Mouse (Mus musculus) forebrain, postnatal 0 days (tissue): Measurements from ENCODE around the gene Tceal1. TPM values are rescaled to one million over a fixed set of nuclear protein-coding genes. Genes with fewer than 3 reads are reported as not detected.
"Not testable (repeated sequence)": the region's sequence is repeated elsewhere in the genome, so short reads cannot be mapped to it uniquely, and the experiment has no call there.

Experiments
- ATAC-seq: fragments of 200-750 bp; cut with Nextera tagmentation; 2 replicates; pipeline ENCODE4 v1.8.0; 2017; ENCODE audit warnings: mild to moderate bottlenecking, moderate library complexity
- DNase-seq: peaks from one replicate; pipeline ENCODE4 v3.0.0-alpha.2; 2015
- H3K27ac ChIP-seq: fragments of 300-500 bp; sonication (generic); 2 replicates; pipeline ENCODE4 v1.5.1; 2014; ENCODE audit warnings: low read depth, mild to moderate bottlenecking, antibody characterized with exemption, low read length, moderate library complexity, mixed read lengths
- H3K27me3 ChIP-seq: fragments of 300-500 bp; sonication (generic); 2 replicates; pipeline ENCODE4 v1.6.1; 2014; ENCODE audit warnings: mild to moderate bottlenecking, low read length, mixed read lengths; ENCODE audit not compliant: insufficient read depth
- H3K36me3 ChIP-seq: fragments of 300-500 bp; sonication (generic); 2 replicates; pipeline ENCODE4 v1.6.1; 2014; ENCODE audit warnings: mild to moderate bottlenecking, moderate library complexity; ENCODE audit not compliant: insufficient read depth
- H3K4me1 ChIP-seq: fragments of 300-500 bp; sonication (generic); 2 replicates; pipeline ENCODE4 v1.6.1; 2014; ENCODE audit warnings: antibody characterized with exemption; ENCODE audit not compliant: insufficient read depth
- H3K4me2 ChIP-seq: fragments of 300-500 bp; sonication (generic); 2 replicates; pipeline ENCODE4 v1.6.1; 2014; ENCODE audit warnings: low read depth, mild to moderate bottlenecking, moderate library complexity
- H3K4me3 ChIP-seq: fragments of 300-500 bp; sonication (generic); 2 replicates; pipeline ENCODE4 v1.5.1; 2014; ENCODE audit warnings: low read depth, low read length, mixed read lengths
- H3K9ac ChIP-seq: fragments of 300-500 bp; sonication (generic); 2 replicates; pipeline ENCODE4 v1.6.1; 2014; ENCODE audit warnings: mild to moderate bottlenecking
- H3K9me3 ChIP-seq: fragments of 300-500 bp; sonication (generic); 2 replicates; pipeline ENCODE4 v1.6.1; 2016; ENCODE audit warnings: low read length
- CTCF ChIP-seq: sonication (generic); IDR thresholded peaks from 2 replicates; pipeline ENCODE4 v1.5.1; 2016; ENCODE audit warnings: antibody characterized with exemption, control low read depth, low read depth
- WGBS: fragments of 180-500 bp; shearing (Covaris S2); extraction: QIAGEN DNeasy Blood & Tissue Kit; methylation state at CpG from one replicate; pipeline ENCODE4 v1.1.7; 2014; 5-methylcytosine and 5-hydroxymethylcytosine counted together
- polyA plus RNA-seq: library from polyadenylated mRNA; unstranded; fragments of >200 nt; fragmentation: Nextera tagmentation; extraction: Ambion mirVana; gene quantifications from 2 replicates; pipeline ENCODE4 v1.2.1, GENCODE M21; 2015
- total RNA-seq: library from RNA; depleted of rRNA; stranded (reverse); fragments of >200 nt; gene quantifications from 2 replicates; pipeline ENCODE4 v1.2.3, GENCODE M21; 2014; rRNA removed

Gene Tceal1
- 23.8 TPM in 2 replicates for total RNA-seq
- polyA plus RNA-seq, result 19.7 and 20.7 TPM in 2 replicates

DNA sequence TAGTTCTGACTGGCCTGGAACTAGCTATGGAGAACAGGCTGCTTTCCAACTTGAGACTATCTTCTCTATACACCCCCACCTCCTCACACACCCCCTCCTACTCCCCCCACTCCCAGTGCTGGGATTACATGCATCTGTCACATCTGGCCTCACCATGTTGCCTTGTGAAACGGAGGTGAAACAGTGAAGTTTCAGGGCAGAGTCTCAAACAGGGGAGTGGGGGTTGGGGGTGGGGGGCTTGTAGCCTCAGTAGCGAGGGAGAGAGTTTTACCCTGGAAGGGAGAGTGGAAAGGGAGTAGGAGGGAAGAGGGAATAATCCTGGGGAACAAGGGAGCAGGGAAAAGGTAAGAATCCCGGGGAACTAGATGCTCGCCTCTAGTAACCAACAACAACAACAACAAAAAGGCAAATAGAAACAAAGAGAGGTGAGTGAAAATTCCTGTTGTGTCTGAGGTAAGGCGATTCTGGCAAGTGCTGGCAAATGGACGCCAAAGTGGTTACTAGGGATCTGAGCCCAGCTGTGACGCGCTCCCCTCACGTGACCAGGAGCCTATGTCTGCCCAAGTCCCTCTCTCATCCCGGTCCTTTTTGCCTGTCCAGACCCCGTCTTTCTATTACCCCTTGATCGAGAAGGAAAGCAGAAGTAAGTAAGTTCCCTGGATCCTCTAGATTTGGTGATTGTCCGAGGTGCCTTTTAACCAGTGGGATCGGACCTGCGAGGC lies at the start of gene Tceal1:
Gene Tceal1 (plus strand): TSS at position 537 of the 722 bp plus-strand sequence.
- Histone ChIP-seq H3K27ac (peak within 1 kb of the TSS; percentile 95), H3K9me3 (no peaks in the 10 kb centered on the region), H3K4me2 (peak within 1 kb of the TSS; percentile 55), H3K36me3 (no peaks in the 10 kb centered on the region), H3K9ac (peak within 1 kb of the TSS; percentile 70), H3K4me3 (peak within 1 kb of the TSS; percentile 50), H3K4me1 (no peaks in the 10 kb centered on the region), H3K27me3 (no peaks in the 10 kb centered on the region)
- ATAC-seq (peak; percentile 94), DNase-seq (peak; percentile 88)
- 33% methylated on average over 15 of the region's 15 CpGs for WGBS
- no peak for TF ChIP-seq CTCF

DNA sequence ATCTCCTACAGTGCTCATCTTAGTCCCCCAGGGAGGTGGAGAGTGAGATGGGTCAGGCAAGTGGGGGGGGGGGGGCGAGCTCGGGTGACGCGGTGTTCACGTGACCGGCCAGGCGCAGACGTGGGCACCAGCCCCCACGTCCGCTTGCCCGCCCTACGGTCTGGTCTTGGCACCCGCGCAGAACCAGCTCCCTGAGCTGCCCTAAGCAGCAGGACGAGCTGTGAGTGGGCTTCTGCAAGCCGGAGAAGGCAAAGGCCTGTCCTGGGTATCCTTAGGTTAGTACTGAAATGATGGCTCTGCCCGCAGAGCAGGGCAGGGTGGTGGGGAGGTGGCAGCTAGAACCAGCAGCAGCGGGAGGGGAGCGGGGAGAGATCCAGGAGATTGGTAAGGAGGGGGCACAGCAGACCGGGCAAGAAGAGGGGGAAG lies 41.5 kb upstream of the Tceal1 start:
- H3K36me3 ChIP-seq, result no peaks in the 10 kb centered on the region
- no peaks in the 10 kb centered on the region for H3K27me3 ChIP-seq
- ATAC-seq, result peak; percentile 91
- H3K4me2 ChIP-seq, result peak overlapping the region; percentile 54
- H3K4me1 ChIP-seq, result no peaks in the 10 kb centered on the region
- TF ChIP-seq CTCF, result no peak
- DNase-seq, result peak; percentile 64
- 39% methylated on average over 18 of the region's 20 CpGs for WGBS
- H3K4me3 ChIP-seq, result peak overlapping the region; percentile 49
- H3K9ac ChIP-seq, result peak overlapping the region; percentile 63
- H3K27ac ChIP-seq, result peak overlapping the region; percentile 36; the same call in 1 of the 2 replicates
- H3K9me3 ChIP-seq, result no peaks in the 10 kb centered on the region

DNA sequence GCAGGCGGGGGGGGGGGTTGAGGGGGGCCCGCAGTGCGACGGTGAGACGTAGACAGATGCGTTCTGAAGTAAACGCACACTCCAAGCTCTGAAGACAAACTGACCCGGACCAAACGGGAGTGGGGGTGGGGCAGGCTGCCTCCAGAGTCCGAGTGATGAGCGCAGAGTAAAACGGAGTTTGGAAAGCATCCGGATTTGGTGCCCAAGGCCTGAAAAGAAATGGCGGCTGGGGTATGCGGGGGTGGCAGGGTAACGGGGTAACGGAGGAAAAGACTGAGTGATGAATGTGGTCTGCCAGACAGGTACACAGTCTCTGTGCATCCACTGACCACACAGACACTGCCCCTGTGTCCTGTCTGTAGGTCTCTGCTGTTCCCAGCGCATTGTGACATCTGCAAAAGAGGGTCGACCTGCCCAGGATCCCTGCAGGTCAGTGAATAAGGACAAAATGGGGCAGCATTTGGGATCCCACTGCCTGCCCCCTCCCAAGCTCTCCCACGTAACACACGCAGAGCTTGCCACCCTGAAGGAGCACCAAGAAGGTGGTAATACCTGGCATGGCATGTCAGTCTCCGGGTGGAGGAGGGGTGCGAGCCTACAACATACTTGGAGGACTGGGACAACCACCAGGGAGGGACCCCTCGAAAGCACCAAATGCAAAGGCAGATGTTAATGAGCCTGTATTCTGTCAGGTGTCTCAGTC lies 40.9 kb upstream of the Tceal1 start:
- 36% methylated on average over 23 of the region's 24 CpGs for WGBS
- not testable (repeated sequence) for H3K4me1 ChIP-seq, H3K36me3 ChIP-seq, H3K9me3 ChIP-seq, H3K27me3 ChIP-seq
- peak; percentile 26 for DNase-seq
- Histone ChIP-seq H3K9ac (peak overlapping the region; percentile 63), H3K27ac (0 out of 2 replicates have a peak overlapping the region, but pooled peaks have one; percentile 36), H3K4me2 (peak overlapping the region; percentile 54), H3K4me3 (peak overlapping the region; percentile 49)
- ATAC-seq, result peak; percentile 59

GRCm38 (mm10) chrX:136668794-136669193 lies 39.0 kb upstream of the Tceal1 start:
- H3K9ac ChIP-seq, result no peak overlapping the region
- H3K27ac ChIP-seq, result no peak overlapping the region
- no peak for TF ChIP-seq CTCF
- H3K4me3 ChIP-seq, result no peak overlapping the region
- H3K4me1 ChIP-seq, result no peaks in the 10 kb centered on the region
- no peaks in the 10 kb centered on the region for H3K9me3 ChIP-seq
- H3K36me3 ChIP-seq, result no peaks in the 10 kb centered on the region
- DNase-seq (no peak), ATAC-seq (no peak)
- WGBS, result 59% methylated on average over 2 of the region's 2 CpGs
- H3K4me2 ChIP-seq, result no peak overlapping the region
- no peaks in the 10 kb centered on the region for H3K27me3 ChIP-seq

GRCm38 (mm10) chrX:136680989-136681388 lies 26.8 kb upstream of the Tceal1 start:
- no peak for DNase-seq

GRCm38 (mm10) chrX:136691606-136692293 lies 16.0 kb upstream of the Tceal1 start:
- not testable (repeated sequence) for H3K9ac ChIP-seq, H3K4me2 ChIP-seq, H3K27ac ChIP-seq, H3K4me1 ChIP-seq, DNase-seq, H3K36me3 ChIP-seq, H3K4me3 ChIP-seq, H3K9me3 ChIP-seq, H3K27me3 ChIP-seq
- ATAC-seq, result peak; percentile 93
- WGBS, result 30% methylated on average over 3 of the region's 3 CpGs

More at GRCm38 (mm10) chrX:136680989-136681388, 26.8 kb upstream of the Tceal1 start:
- Histone ChIP-seq H3K4me1 (no peaks in the 10 kb centered on the region), H3K9ac (no peak overlapping the region), H3K9me3 (no peaks in the 10 kb centered on the region), H3K36me3 (no peaks in the 10 kb centered on the region), H3K4me2 (no peak overlapping the region), H3K4me3 (no peak overlapping the region), H3K27ac (no peak overlapping the region), H3K27me3 (no peaks in the 10 kb centered on the region)
- TF ChIP-seq CTCF, result no peak
- 61% methylated on average over 3 of the region's 3 CpGs for WGBS
- no peak for ATAC-seq
